Mouse (Mus musculus) fat pad, adult 2 months (tissue): ENCODE data around the gene Msrb1.
A peak's percentile ranks its signal among the peaks of the same experiment; 100 is the strongest.

ENCODE experiments used
- DNase-seq: peaks from one replicate; pipeline ENCODE4 v3.0.0-alpha.2; 2011; ENCODE audit warnings: low read depth, low spot score; ENCODE audit errors: extremely low read depth

Msrb1 gene

GRCm38 (mm10) chr17:24742307-24742706 lies 5.9 kb downstream of the Msrb1 start:
- DNase-seq, result no peak

GRCm38 (mm10) chr17:24743896-24744295 lies 7.5 kb downstream of the Msrb1 start:
- DNase-seq, result no peak

- no peak for DNase-seq
Observed at GRCm38 (mm10) chr17:24744381-24744780, 7.9 kb downstream of the Msrb1 start.

GRCm38 (mm10) chr17:24745526-24746497 lies 9.4 kb downstream of the Msrb1 start:
- DNase-seq, result no peak

- no peak for DNase-seq
Observed at GRCm38 (mm10) chr17:24746986-24747385, 10.5 kb downstream of the Msrb1 start.

- peak; percentile 70 for DNase-seq
Observed at GRCm38 (mm10) chr17:24751528-24751927, 15.1 kb downstream of the Msrb1 start.

GRCm38 (mm10) chr17:24752415-24753394 lies 16.3 kb downstream of the Msrb1 start, which contains the start of gene Hs3st6:
TSS of gene Hs3st6 (plus strand) at chr17:24752988.
- DNase-seq, result no peak

GRCm38 (mm10) chr17:24757394-24757793 lies 21.0 kb downstream of the Msrb1 start:
- no peak for DNase-seq

- DNase-seq, result no peak
Observed at GRCm38 (mm10) chr17:24761121-24761520, 24.7 kb downstream of the Msrb1 start.

GRCm38 (mm10) chr17:24765016-24765905 lies 28.8 kb downstream of the Msrb1 start:
- no peak for DNase-seq

GRCm38 (mm10) chr17:24766266-24766875 lies 29.9 kb downstream of the Msrb1 start:
- no peak for DNase-seq

GRCm38 (mm10) chr17:24769146-24769545 lies 32.7 kb downstream of the Msrb1 start:
- DNase-seq, result no peak

- no peak for DNase-seq
Observed at GRCm38 (mm10) chr17:24773241-24773640, 36.8 kb downstream of the Msrb1 start.

GRCm38 (mm10) chr17:24775173-24775572 lies 38.7 kb downstream of the Msrb1 start:
- DNase-seq, result no peak

GRCm38 (mm10) chr17:24777073-24777472 lies 40.6 kb downstream of the Msrb1 start:
- no peak for DNase-seq

- DNase-seq, result no peak
Observed at GRCm38 (mm10) chr17:24780821-24781220, 44.4 kb downstream of the Msrb1 start.

GRCm38 (mm10) chr17:24792190-24792589 lies 55.7 kb downstream of the Msrb1 start:
- DNase-seq, result no peak
